Mouse (Mus musculus) left cerebral cortex, adult 2 months (tissue): ENCODE results near the gene Urm1. TPM values are rescaled to one million over a fixed set of nuclear protein-coding genes. Genes with fewer than 3 reads are reported as not detected.
A peak's percentile ranks its signal among the peaks of the same experiment; 100 is the strongest.
"Not testable (repeated sequence)": the region's sequence is repeated elsewhere in the genome, so short reads cannot be mapped to it uniquely, and the experiment has no call there.

Experiments
- DNase-seq, 2 experiments: peaks; one replicate each; pipeline ENCODE4 v3.0.0; 2021 to 2022; ENCODE audit warnings: low spot score in 2 of 2, mixed read lengths in 1 of 2; ENCODE audit errors: extremely low spot score in 1 of 2
- H3K27ac ChIP-seq: fragments of 200-600 bp; 2 replicates; pipeline ENCODE4 v1.8.1; 2022
- H3K4me3 ChIP-seq: fragments of 200-600 bp; 2 replicates; pipeline ENCODE4 v1.8.1; 2022
- CTCF ChIP-seq: fragments of 200-600 bp; IDR thresholded peaks from 2 replicates; pipeline ENCODE4 v1.8.1; 2022; ENCODE audit warnings: antibody characterized with exemption, mild to moderate bottlenecking, moderate library complexity
- intact Hi-C: fragments of 180-260 bp; cut with DNase I; formaldehyde crosslinking; loops from one replicate; pipeline ENCODE4 v1.15.1; 2025
- long read RNA-seq, 2 experiments: library from polyadenylated mRNA; stranded (forward); transcript quantifications; one replicate each; pipeline ENCODE4 v2.0.0; 2021; ENCODE audit warnings: borderline mapping rate in 2 of 2
- total RNA-seq, 2 experiments: library from RNA; stranded (reverse); gene quantifications; 2 replicates each; pipeline ENCODE4 v1.2.3; 2021

The Urm1 gene
- 10 to 100 TPM; 48.4 to 50.0 TPM for total RNA-seq
- long read RNA-seq, experiment 1, transcript Urm1-201 (5 exons, 2,196 nt) = major isoform, 11 of 22 reads
- long read RNA-seq, experiment 1, partial matches to known transcripts = 1 of 22 reads
- long read RNA-seq, experiment 1, other reads (novel, unspliced or antisense) = 7 of 22 reads
- long read RNA-seq, experiment 2, partial matches to known transcripts = 2 of 10 reads
- long read RNA-seq, experiment 2, other reads (novel, unspliced or antisense) = 4 of 10 reads

DNA sequence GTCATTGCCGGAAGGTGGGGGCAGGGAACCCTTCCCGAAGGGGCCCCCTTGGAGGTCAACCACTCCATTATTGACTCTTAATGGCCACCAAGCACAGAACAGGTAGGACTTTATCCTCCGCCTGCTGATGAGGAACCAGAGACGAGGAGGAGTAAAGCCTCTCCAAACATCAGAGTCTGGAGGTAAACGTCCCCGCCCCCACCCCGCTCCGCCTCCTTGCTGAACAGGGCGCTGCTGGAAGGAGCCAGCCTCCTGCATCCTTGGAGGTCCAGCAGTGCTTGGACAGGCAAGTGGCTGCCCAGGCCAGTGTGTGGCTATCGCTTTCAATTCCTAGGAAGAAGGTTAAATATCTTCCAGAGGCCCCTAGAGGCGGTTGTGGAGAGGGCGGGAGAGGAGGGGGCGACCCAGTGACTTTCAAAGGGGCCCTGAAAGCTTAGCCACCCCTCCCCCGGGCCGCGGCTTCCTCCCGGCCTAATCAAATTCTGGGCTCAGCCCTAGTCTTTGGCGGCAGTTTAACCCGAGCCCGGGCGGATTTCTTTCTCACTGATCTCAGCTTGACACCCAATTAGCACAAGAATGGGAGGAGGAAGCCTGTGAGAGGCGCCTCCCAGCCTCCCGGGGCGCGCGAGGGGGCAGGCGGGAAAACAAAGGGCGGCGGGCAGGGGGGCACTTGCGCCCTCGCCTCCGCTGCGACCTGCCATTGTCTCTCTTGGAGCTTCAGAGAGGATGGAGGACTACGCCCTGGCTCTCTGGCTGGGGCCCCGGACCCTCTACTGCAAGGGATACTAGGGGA lies at the start of gene Urm1:
Gene Urm1, plus strand, starts transcription at position 51 of the 793 bp plus-strand sequence.
- peak; percentile 5 for TF ChIP-seq CTCF
- H3K27ac ChIP-seq = peak within 1 kb of the TSS; percentile 96
- intact Hi-C loops = no loop called here
- peak within 1 kb of the TSS; percentile 61 for H3K4me3 ChIP-seq
- peak; percentile 60 to 68 for DNase-seq

GRCm38 (mm10) chr2:29770162-29770561 lies 49.7 kb upstream of the Urm1 start:
- no peak overlapping the region for H3K4me3 ChIP-seq
- no peak for DNase-seq
- TF ChIP-seq CTCF = peak; percentile 21
- intact Hi-C loops = no loop called here
- H3K27ac ChIP-seq = no peak overlapping the region

GRCm38 (mm10) chr2:29771611-29772461 lies 48.0 kb upstream of the Urm1 start:
- TF ChIP-seq CTCF = no peak
- DNase-seq = no peak

GRCm38 (mm10) chr2:29773323-29773722 lies 46.6 kb upstream of the Urm1 start:
- no peak for DNase-seq
- Histone ChIP-seq H3K27ac (no peak overlapping the region), H3K4me3 (no peak overlapping the region)
- TF ChIP-seq CTCF = no peak
- intact Hi-C loops = no loop called here

More at GRCm38 (mm10) chr2:29771611-29772461, 48.0 kb upstream of the Urm1 start:
- Histone ChIP-seq H3K27ac (no peak overlapping the region), H3K4me3 (no peak overlapping the region)
- intact Hi-C loops = no loop called here

DNA sequence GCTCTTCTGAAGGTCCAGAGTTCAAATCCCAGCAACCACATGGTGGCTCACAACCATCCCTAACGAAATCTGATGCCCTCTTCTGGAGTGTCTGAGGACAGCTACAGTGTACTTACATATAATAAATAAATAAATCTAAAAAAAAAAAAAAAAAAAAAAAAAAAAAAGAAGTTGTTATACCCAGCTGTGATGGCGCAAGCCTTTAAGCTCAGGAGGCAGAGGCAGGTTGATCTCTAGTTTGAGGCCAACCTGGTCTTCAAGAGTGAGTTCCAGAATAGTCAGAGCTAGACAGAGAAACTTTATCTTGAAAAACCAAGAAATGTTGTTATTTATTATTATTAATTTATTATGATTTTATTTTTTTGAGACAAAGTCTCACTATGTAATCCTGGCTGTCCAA lies 38.6 kb upstream of the Urm1 start:
- intact Hi-C loops, H3K4me3 ChIP-seq, DNase-seq, H3K27ac ChIP-seq: not testable (repeated sequence)

DNA sequence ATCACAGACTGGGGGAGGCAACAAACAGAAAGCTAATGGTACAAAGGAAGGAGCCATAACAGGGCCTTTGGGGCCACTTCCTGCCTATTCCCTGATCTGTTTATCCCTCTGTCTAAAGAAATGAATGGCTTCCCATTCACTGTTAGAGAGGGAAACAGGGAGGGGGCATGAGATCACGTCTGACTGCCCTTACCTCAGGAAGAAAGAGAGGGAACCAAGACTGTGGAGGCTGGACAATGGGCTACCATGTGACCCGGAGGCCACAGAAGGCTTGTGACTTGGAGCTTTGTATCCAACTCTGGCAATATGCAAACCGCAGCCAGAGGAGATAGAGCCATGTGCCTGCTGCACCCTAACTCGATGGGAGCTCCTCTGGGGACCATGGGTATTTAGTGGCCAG lies 35.6 kb upstream of the Urm1 start:
- no peak for TF ChIP-seq CTCF
- DNase-seq = no peak
- no peak overlapping the region for H3K4me3 ChIP-seq
- intact Hi-C loops = no loop called here
- H3K27ac ChIP-seq = no peak overlapping the region

- H3K27ac ChIP-seq = peak within 1 kb of the TSS; percentile 73
- TF ChIP-seq CTCF = no peak
- DNase-seq = peak; percentile 88 to 90
- intact Hi-C loops = no loop called here
- H3K4me3 ChIP-seq = peak within 1 kb of the TSS; percentile 93
Measured at GRCm38 (mm10) chr2:29787104-29787917, 32.6 kb upstream of the Urm1 start, which contains the start of gene Coq4. Gene Coq4, plus strand, starts transcription at chr2:29787493.

DNA sequence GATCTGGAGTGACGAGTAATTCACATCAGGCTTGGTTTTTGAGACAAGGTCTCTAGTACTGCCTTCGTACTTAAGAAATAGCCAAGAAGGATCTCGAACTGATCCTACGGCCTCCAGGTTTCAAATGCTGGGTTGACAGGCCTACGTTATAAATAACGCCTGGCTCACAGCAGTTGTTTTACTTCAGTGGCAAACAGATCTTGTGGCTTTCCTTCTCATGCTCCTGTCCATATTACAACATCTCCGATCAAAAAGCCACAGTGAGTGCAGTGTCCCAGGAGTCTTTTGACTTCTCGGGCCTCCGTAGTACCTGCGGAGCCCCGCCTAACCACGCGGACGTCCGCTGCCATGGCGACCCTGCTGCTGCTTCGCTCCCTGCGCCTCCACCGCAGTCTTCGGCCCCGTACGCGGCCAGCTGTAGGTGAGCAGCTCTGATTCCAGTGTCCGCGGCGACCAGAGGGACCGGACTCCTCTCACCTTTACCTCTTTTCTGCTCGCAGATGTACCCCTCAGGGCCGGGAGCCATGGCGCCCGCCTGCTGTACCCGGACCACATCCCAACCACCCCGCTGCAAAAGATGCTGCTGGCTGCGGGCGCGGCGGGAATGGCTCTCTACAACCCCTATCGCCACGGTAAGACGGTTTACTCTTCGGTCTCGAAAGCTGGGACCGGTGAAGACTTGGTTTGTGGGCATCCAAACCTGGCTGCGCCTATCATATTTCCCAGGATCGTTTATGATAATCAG lies 31.8 kb upstream of the Urm1 start, which contains the start of gene Trub2:
Gene Trub2, minus strand, starts transcription at position 566 of the 745 bp plus-strand sequence.
- Histone ChIP-seq H3K27ac (peak within 1 kb of the TSS; percentile 73), H3K4me3 (peak within 1 kb of the TSS; percentile 93)
- peak; percentile 87 to 90 for DNase-seq
- intact Hi-C loops = no loop called here
- no peak for TF ChIP-seq CTCF

- no peak overlapping the region for H3K27ac ChIP-seq
- TF ChIP-seq CTCF = no peak
- intact Hi-C loops = no loop called here
Measured at GRCm38 (mm10) chr2:29792772-29793487, 26.9 kb upstream of the Urm1 start.

More at GRCm38 (mm10) chr2:29792772-29793487, 26.9 kb upstream of the Urm1 start:
- DNase-seq = no peak
- H3K4me3 ChIP-seq = no peak overlapping the region
